Mouse (Mus musculus) lung, adult 2 months (tissue): ENCODE measurements around the gene Rspo1.

Experiments
- CTCF ChIP-seq: fragments of 200-500 bp; IDR thresholded peaks from 2 replicates; pipeline ENCODE4 v1.5.1; 2011; ENCODE audit warnings: mild to moderate bottlenecking, low read length, control low read depth; ENCODE audit not compliant: insufficient read depth
- POLR2A ChIP-seq: fragments of 200-500 bp; IDR thresholded peaks from 2 replicates; pipeline ENCODE4 v1.6.1; 2011; ENCODE audit warnings: low read depth, mild to moderate bottlenecking, control low read depth, low read length, borderline replicate concordance; ENCODE audit errors: extremely low read depth

- TF ChIP-seq CTCF, result no peak
- no peak for TF ChIP-seq POLR2A
Measured at GRCm38 (mm10) chr4:124985671-124986602, at the start of gene Rspo1.
